Mouse (Mus musculus) cerebellum, adult 2 months (tissue): ENCODE measurements at regions not wholly inside any gene's neighbourhood (a gene's known extent, or its start where the extent isn't known, plus 50 kb on each side); places are given as distances from the start of the nearest gene placed in this dataset.

Source experiments
- CTCF ChIP-seq: fragments of 200-500 bp; IDR thresholded peaks from 2 replicates; pipeline ENCODE4 v1.5.1; 2011; ENCODE audit warnings: low read depth, mild to moderate bottlenecking, control low read depth, low read length, moderate library complexity, borderline replicate concordance; ENCODE audit not compliant: insufficient read depth
- POLR2A ChIP-seq: fragments of 200-500 bp; IDR thresholded peaks from 2 replicates; pipeline ENCODE4 v1.6.1; 2011; ENCODE audit warnings: low read length, control low read depth, borderline replicate concordance; ENCODE audit not compliant: insufficient read depth

GRCm38 (mm10) chr2:168352626-168353025, 71.1 kb upstream of the Kcng1 start:
- no peak for TF ChIP-seq POLR2A
- TF ChIP-seq CTCF: no peak
